Mouse (Mus musculus) midbrain, embryonic 15.5 days (tissue): ENCODE data around the gene Tbx4. TPM values are rescaled to one million over a fixed set of nuclear protein-coding genes. Genes with fewer than 3 reads are reported as not detected.

ENCODE experiments used
- ATAC-seq: fragments of 200-750 bp; cut with Nextera tagmentation; replicated peaks from 2 replicates; pipeline ENCODE4 v1.8.0; 2017; ENCODE audit warnings: moderate TSS enrichment
- H3K27ac ChIP-seq: fragments of 300-500 bp; sonication (generic); 2 replicates; pipeline ENCODE4 v1.5.1; 2015; ENCODE audit warnings: mild to moderate bottlenecking, inconsistent platforms
- H3K27me3 ChIP-seq: fragments of 300-500 bp; sonication (generic); replicated peaks from 2 replicates; pipeline ENCODE4 v1.6.1; 2015; ENCODE audit warnings: inconsistent platforms
- H3K36me3 ChIP-seq: fragments of 300-500 bp; sonication (generic); replicated peaks from 2 replicates; pipeline ENCODE4 v1.6.1; 2015; ENCODE audit warnings: inconsistent platforms
- H3K4me1 ChIP-seq: fragments of 300-500 bp; sonication (generic); 2 replicates; pipeline ENCODE4 v1.6.1; 2015; ENCODE audit warnings: inconsistent platforms
- H3K4me2 ChIP-seq: fragments of 300-500 bp; sonication (generic); 2 replicates; pipeline ENCODE4 v1.6.1; 2015; ENCODE audit warnings: inconsistent platforms, mild to moderate bottlenecking, moderate library complexity
- H3K4me3 ChIP-seq: fragments of 300-500 bp; sonication (generic); 2 replicates; pipeline ENCODE4 v1.5.1; 2015; ENCODE audit warnings: mild to moderate bottlenecking, inconsistent platforms
- H3K9ac ChIP-seq: fragments of 300-500 bp; sonication (generic); 2 replicates; pipeline ENCODE4 v1.6.1; 2015; ENCODE audit warnings: mild to moderate bottlenecking, inconsistent platforms
- H3K9me3 ChIP-seq: fragments of 300-500 bp; sonication (generic); 2 replicates; pipeline ENCODE4 v1.6.1; 2016; ENCODE audit warnings: inconsistent platforms
- WGBS: fragments of 180-500 bp; shearing (Covaris S2); methylation state at CpG from one replicate; pipeline ENCODE4 v1.1.7; 2015; ENCODE audit warnings: mixed read lengths; 5-methylcytosine and 5-hydroxymethylcytosine counted together
- polyA plus RNA-seq: library from polyadenylated mRNA; unstranded; fragments of >200 nt; fragmentation: Nextera tagmentation; extraction: Ambion mirVana; gene quantifications from 2 replicates; pipeline ENCODE4 v1.2.1, GENCODE M21; 2015

The Tbx4 gene
- polyA plus RNA-seq, 1 experiment from 2014 or later = 0.46 TPM

GRCm38 (mm10) chr11:85959837-85960236 lies 73.6 kb downstream of the Tbx4 start:
- ATAC-seq = no peak
- Histone ChIP-seq H3K4me3 (no peak overlapping the region), H3K27ac (no peak overlapping the region), H3K4me2 (no peak overlapping the region), H3K27me3 (no peaks in the 10 kb centered on the region), H3K9ac (no peak overlapping the region), H3K9me3 (no peaks in the 10 kb centered on the region), H3K4me1 (no peaks in the 10 kb centered on the region), H3K36me3 (no peaks in the 10 kb centered on the region)
- 92% methylated on average over 5 of the region's 5 CpGs for WGBS

- H3K9me3 ChIP-seq = no peaks in the 10 kb centered on the region
- no peaks in the 10 kb centered on the region for H3K36me3 ChIP-seq
- H3K27ac ChIP-seq = no peak overlapping the region
- no peaks in the 10 kb centered on the region for H3K27me3 ChIP-seq
- H3K4me1 ChIP-seq = no peaks in the 10 kb centered on the region
- WGBS = 87% methylated on average over 6 of the region's 6 CpGs
- no peak overlapping the region for H3K9ac ChIP-seq
- no peak for ATAC-seq
- H3K4me2 ChIP-seq = no peak overlapping the region
- H3K4me3 ChIP-seq = no peak overlapping the region
Measured at GRCm38 (mm10) chr11:85960273-85960672, 74.1 kb downstream of the Tbx4 start.

GRCm38 (mm10) chr11:85961498-85961897 lies 75.3 kb downstream of the Tbx4 start:
- Histone ChIP-seq H3K9ac (no peak overlapping the region), H3K27ac (no peak overlapping the region), H3K27me3 (no peaks in the 10 kb centered on the region), H3K4me2 (no peak overlapping the region), H3K36me3 (no peaks in the 10 kb centered on the region), H3K9me3 (no peaks in the 10 kb centered on the region), H3K4me1 (no peaks in the 10 kb centered on the region), H3K4me3 (no peak overlapping the region)
- no peak for ATAC-seq
- WGBS = 78% methylated on average over 9 of the region's 9 CpGs

Other genes with a start within 250 kb of the Tbx4 start
- gene Tbx2, start 53.9 kb upstream of the Tbx4 start, polyA plus RNA-seq = 1.0 TPM in 2 replicates
- gene Gm11444, start 36.1 kb upstream of the Tbx4 start, polyA plus RNA-seq = not detected in 2 replicates